ENCODE assay signal across 13 mouse cellular contexts in the genomic region with DNA sequence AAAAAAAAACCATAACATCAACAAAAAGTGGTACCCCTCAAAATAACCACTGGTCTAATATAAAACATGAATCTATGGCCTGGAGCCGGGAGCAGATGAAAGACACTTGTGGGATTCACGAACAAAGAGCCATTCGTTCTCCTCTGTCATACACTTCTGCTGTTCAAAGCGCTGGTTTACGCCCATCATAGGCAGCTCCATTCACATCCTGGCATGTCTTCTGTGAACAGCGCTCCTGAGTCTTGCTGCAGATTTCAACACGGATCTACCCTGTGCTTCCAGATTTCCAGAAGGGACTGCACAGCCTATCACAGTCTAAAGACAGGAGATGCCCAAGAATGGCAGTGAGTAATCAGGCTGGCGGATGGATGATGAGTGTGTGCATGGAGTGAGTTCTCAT.
DNase-seq lines count a peak whose midpoint lies in the region; ATAC-seq and TF ChIP-seq lines count a peak whose summit lies in the region.
"Had no signal": no experiment of that assay in that cellular context is flagged by ENCODE, and none has a peak within 500 bp of the region (broad histone marks: within the 10 kb centered on the region; RNA-seq: fewer than 3 reads in every experiment).

No protein-coding gene starts in this region.

- H3K4me3 ChIP-seq in heart, embryonic 12.5 days: no peak overlapping the region
- H3K4me3 ChIP-seq in embryonic facial prominence, embryonic 12.5 days: no peak overlapping the region
- no peak overlapping the region for H3K4me3 ChIP-seq in hindbrain, postnatal 0 days (ENCODE audit: low read length)

- intact Hi-C loops in heart, postnatal 25 days (cut with DNase I): loop anchor here (5.0 kb wide), 1 partner anchor 287 kb away; no protein-coding TSS in a partner anchor

- H3K9me3 ChIP-seq in heart, embryonic 12.5 days (replicated peaks): no peaks in the 10 kb centered on the region
- H3K9me3 ChIP-seq in embryonic facial prominence, embryonic 12.5 days: no peaks in the 10 kb centered on the region
- no peaks in the 10 kb centered on the region for H3K9me3 ChIP-seq in hindbrain, postnatal 0 days (ENCODE audit: low read length)

- H3K4me2 ChIP-seq in heart, embryonic 12.5 days: 0 out of 2 replicates have a peak overlapping the region, but pooled peaks have one; percentile 8
- peak overlapping the region; percentile 27; the same call in 1 of the 2 replicates for H3K4me2 ChIP-seq in embryonic facial prominence, embryonic 12.5 days (replicated peaks)
- no peak overlapping the region for H3K4me2 ChIP-seq in hindbrain, postnatal 0 days (ENCODE audit: low read depth, low read length)

- peak overlapping the region; percentile 38; the same call in 1 of the 2 replicates for H3K27ac ChIP-seq in heart, embryonic 12.5 days (ENCODE audit: poor library complexity, severe bottlenecking)
- peak overlapping the region; percentile 78 for H3K27ac ChIP-seq in embryonic facial prominence, embryonic 12.5 days
- no peak overlapping the region for H3K27ac ChIP-seq in hindbrain, postnatal 0 days

- 50% methylated on average over 8 of the region's 8 CpGs for WGBS in heart, embryonic 12.5 days
- 27% methylated on average over 8 of the region's 8 CpGs for WGBS in embryonic facial prominence, embryonic 12.5 days
- 33% methylated on average over 8 of the region's 8 CpGs for WGBS in hindbrain, postnatal 0 days

- no peak overlapping the region for H3K9ac ChIP-seq in heart, embryonic 12.5 days
- H3K9ac ChIP-seq in embryonic facial prominence, embryonic 12.5 days: no peak overlapping the region
- H3K9ac ChIP-seq in hindbrain, postnatal 0 days (replicated peaks; ENCODE audit: low read length): no peak overlapping the region

- H3K36me3 ChIP-seq in heart, embryonic 12.5 days: no peaks in the 10 kb centered on the region
- no peaks in the 10 kb centered on the region for H3K36me3 ChIP-seq in embryonic facial prominence, embryonic 12.5 days
- no peaks in the 10 kb centered on the region for H3K36me3 ChIP-seq in hindbrain, postnatal 0 days (ENCODE audit: insufficient read depth, low read length)

- 0 out of 2 replicates have a peak, but pooled peaks have one; percentile 26 for ATAC-seq in heart, embryonic 12.5 days (ENCODE audit: insufficient number of reproducible peaks, low FRiP score)
- 0 out of 2 replicates have a peak, but pooled peaks have one; percentile 35 for ATAC-seq in embryonic facial prominence, embryonic 12.5 days (ENCODE audit: insufficient number of reproducible peaks, insufficient read depth, low FRiP score, low TSS enrichment)
- peak; percentile 56 for ATAC-seq in hindbrain, postnatal 0 days
- no peak for ATAC-seq in erythroblast, adult 5-6 weeks (replicated peaks; ENCODE audit: low FRiP score, poor library complexity, severe bottlenecking)

- no peak for DNase-seq in heart, postnatal 25 days (ENCODE audit: low spot score)
- DNase-seq in NIH3T3 (ENCODE audit: low read depth): peak; percentile 86
- DNase-seq in hindbrain, postnatal 0 days (ENCODE audit: low spot score): peak; percentile 20
- DNase-seq in left cerebral cortex, adult 9 months (ENCODE audit: low spot score in 2 of 2): no peak
- DNase-seq in right cerebral cortex, postnatal 36 days (ENCODE audit: low spot score in 2 of 2): no peak
- DNase-seq: cerebellum, postnatal 36 days; gastrocnemius, postnatal 10 days; kidney, postnatal 25 days; liver; lung, postnatal 36 days had no signal

- H3K27me3 ChIP-seq in heart, embryonic 12.5 days (replicated peaks): no peaks in the 10 kb centered on the region
- no peaks in the 10 kb centered on the region for H3K27me3 ChIP-seq in embryonic facial prominence, embryonic 12.5 days
- no peaks in the 10 kb centered on the region for H3K27me3 ChIP-seq in hindbrain, postnatal 0 days (ENCODE audit: insufficient read depth, low read length)

- TF ChIP-seq CTCF in hindbrain, postnatal 0 days (IDR thresholded peaks at IDR 0.05; ENCODE audit: low read depth): no peak

- H3K4me1 ChIP-seq in heart, embryonic 12.5 days (replicated peaks): peaks cover 53% of the 10 kb centered on the region
- peaks cover 55% of the 10 kb centered on the region for H3K4me1 ChIP-seq in embryonic facial prominence, embryonic 12.5 days
- H3K4me1 ChIP-seq in hindbrain, postnatal 0 days (ENCODE audit: insufficient read depth, low read length): peaks cover 5% of the 10 kb centered on the region

Comparison
In these comparisons a context has a peak if more than half of its experiments do, and no peak if none do; other contexts are left out.
1. DNase-seq: peak in NIH3T3 (single experiment) and hindbrain, postnatal 0 days (single experiment); none in heart, postnatal 25 days (single experiment), left cerebral cortex, adult 9 months (0 of 2) and right cerebral cortex, postnatal 36 days (0 of 2).